Mouse (Mus musculus) thymus, postnatal 14 days (tissue): ENCODE measurements around the gene Itgb7.

Experiments
- DNase-seq: peaks from one replicate; pipeline ENCODE4 v3.0.0; 2021

The Itgb7 gene

DNA sequence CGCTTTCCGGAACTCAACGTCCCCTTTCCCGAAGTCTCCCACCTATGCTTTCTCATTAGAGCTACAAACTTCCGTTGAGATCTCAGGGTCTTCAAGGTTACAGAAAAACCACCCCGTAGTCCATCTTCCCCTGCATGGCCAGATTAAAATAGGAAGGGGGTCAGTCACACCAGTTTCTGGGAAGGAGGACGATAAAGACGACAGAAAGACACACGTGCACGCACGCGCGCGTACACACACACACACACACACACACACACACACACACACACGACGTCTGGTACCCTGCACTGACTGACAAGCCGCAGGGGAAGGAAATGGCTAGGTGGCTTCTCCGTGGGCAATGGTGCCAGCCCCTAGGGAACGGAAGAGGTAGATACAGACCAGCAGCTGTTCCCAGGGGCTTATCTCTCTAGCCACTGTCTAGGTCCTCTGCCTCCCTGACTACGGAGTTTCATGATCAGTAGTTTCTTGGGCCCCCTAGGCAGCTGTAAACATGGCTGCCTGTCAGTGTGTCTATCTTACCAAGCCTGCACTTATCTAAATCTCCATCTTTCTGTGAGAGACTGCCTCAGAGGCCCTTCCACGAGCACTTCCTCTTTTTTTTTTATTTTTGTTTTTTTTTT, 6.6 kb downstream of the Itgb7 start:
- peak; percentile 81 for DNase-seq

DNA sequence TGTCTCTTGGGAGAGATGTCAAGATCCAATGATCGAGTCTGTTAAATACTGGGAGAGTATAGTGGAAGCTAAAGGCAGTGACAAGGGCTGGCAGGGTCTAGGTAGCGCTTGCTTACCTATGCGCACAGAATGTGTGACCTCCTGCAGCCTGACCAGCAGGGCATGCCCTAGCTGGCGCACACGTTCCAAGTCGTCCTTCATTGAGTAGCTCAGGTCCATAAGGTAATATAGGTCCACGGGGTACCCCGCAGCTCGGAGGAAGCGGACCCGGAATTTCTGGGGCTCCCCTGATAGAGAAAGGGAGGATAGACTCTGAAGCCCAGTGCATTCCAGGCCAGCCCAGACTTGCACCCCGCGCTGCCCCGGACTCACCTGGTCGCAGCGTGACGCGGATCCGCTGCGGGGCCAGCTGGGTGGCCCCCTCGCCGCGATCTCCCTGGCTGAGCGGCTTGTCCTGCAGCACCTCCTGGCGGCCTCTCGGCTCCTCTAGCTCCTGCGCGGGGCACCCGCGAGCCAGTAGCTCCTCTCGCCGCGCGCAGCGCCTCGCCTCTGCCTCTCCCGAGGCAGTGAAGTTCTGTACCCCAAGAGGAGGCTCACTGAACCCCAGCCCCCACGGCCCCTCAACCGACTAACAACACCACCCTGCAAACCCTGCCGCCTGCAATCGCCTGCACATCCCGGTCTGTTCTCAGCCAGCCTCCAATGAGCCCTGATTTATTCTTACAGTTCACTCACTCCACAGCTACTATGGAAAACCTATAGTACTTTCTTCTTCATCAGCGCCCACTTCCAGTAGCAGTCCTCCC, 7.4 kb downstream of the Itgb7 start:
- peak; percentile 94 for DNase-seq

DNA sequence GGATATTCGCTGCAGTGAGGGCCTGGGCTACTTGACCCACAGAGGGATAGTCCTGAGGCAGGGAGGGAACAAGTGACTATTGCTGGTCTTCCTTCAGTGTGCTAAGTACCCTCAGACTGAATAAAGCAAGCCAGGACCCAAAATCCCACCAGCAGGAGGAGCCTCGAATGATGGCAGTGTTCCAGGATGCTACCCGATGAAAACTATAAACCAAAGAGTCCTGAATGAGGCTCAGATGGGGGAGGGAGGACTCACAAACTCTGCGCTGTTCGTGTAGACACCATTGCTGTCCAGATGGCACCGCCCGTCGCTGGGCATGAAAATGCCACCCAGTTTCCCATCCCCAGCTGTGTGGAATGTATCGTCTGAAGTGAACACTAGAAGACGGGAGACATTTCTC, 9.4 kb downstream of the Itgb7 start:
- DNase-seq = no peak

DNA sequence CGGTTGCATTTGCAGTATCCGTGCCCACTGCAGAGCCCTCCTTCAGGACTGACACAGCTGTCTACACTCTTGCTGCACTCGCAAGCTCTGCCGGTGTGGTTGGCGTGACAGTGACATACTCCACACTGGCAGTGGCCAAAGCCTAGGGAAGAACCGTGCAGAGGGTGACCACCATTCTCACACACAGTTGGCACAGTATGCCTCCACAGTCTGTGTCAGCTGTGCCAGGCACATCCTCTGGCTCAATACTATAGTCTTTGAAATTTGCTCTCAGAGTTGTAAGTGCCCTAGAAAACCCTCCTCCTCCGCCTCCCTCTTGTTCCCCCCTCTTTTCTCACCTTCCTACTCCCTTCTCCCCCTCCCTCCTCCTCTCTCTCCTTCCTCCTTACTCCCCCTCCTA, 14.4 kb downstream of the Itgb7 start:
- DNase-seq = no peak

DNA sequence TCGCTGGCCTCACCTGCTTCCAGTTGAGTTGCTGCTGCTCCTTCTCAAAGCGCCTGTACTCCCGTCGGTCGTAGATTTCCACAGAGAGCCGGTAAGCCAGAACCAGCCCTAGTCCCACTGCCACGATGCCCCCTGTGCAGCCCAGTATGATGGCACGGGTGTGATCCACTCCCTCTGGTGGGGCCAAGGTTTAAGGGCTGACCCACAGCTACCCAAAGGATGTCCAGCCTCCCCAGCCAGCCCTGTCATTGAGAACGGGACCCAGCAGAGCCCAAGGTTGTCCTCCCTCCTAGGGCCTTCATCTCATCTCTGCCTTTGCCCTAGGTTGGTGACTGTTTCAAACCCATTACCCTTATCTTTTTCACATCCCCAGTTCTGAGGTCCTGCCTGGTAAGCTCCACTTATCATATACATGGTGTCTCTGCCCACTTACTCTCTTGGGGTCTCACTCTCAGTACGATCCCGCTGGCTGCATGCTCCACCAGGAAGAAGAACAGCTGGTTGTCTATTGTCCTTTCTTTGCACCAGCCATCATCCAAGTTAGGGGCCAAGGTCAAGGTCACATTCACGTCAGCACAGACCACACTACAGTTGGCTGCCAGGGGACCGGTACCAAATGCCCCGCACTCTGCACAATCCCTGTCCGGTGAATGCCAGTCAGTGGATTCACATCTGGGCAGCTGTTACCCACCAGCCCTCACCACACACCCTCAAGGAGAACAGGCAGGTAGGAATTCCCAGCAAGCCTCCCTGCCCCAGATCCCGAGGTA, 15.1 kb downstream of the Itgb7 start:
- no peak for DNase-seq

DNA sequence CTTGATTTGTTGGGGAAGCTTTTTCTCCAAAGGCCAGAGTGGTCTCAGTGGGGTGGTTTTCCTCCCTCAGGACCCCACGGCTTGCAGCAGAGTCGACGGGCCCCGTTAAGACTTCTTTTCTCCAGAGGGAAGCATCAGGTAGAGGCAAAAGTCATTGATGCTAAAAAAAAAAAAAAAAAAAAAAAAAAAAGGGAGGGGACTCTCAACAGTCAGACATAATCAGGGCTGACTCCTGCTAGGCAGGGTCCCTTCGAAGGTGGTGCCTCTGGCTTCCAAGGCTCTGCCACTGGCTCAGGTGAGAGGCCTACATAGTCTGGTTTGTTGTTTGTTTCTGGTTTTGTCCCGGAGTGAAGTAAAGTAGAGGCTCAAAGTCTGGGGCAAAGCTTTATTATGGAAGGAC, 16.1 kb downstream of the Itgb7 start:
- DNase-seq = no peak

DNA sequence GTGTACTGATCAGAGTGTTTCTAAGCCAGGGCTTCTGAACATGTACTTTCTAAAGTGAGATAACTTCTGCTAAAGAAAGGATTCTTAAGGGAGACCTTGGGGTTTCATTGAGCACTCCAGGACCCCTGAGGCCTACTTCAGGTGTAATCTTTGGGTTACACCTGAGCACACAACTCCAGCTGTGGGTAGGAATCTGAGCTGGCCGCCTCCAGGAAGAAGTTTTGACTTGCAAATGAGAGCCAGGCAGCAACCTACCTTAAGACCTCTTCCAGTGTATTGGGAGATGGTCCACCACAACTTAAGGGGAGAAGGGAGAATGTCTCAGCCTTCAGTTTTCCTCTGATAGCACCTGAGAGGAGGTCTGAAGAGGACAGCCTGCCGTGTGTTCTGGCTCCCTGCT, 17.6 kb downstream of the Itgb7 start:
- DNase-seq = no peak

DNA sequence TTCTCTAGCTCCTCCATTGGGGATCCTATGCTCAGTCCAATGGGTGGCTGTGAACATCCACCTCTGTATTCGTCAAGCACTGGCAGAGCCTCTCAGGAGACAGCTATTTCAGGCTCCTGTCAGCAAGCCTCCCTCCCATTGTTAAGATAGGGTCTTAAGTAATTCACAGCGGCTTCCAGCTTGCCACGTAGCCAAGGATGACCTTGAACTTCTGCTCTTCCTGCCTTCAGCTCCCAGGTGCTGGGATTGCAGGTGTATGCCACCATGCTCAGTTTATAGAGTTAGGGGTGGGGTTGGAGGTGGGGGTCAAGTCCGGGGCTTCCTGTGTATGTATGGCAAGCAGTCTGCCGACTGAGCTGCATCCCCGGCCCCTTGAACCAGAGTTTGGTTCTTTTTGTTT, 19.8 kb downstream of the Itgb7 start:
- DNase-seq = no peak

DNA sequence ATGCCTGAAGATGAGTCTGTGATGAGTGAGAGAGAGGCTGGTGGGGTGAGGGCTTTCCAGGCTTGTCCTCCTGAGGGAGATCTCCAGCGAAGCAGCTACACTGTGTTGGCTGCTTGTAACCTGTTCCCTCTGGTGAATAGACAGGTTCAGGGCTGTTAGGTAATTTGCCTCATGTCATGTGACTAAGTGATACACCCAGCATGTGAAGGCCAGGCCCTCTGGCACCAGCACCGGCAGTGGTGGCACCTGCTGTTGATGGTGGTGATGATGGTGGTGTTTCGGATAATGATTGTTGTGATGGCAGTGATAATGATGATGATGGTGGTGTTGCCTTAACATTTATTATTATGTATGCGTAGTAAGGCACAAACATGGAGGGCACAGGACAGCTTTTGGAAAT, 20.9 kb downstream of the Itgb7 start:
- no peak for DNase-seq

DNA sequence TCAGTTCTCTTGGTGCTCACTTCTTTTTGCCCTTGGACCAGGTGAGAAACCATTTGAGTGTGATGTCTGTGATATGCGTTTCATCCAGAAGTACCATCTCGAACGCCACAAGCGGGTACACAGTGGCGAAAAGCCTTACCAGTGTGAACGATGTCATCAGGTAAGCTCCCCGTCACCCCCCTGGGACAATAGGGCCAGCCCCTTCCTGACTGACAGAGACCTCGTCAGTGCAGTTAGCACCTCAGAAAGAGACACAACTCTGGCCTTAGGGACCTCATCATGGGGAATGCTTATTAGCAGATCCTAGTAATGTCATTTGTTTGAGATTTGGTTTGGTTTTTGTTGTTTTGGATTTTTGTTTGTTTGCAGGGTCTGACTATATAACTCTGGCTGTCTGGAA, 22.6 kb downstream of the Itgb7 start:
- no peak for DNase-seq

DNA sequence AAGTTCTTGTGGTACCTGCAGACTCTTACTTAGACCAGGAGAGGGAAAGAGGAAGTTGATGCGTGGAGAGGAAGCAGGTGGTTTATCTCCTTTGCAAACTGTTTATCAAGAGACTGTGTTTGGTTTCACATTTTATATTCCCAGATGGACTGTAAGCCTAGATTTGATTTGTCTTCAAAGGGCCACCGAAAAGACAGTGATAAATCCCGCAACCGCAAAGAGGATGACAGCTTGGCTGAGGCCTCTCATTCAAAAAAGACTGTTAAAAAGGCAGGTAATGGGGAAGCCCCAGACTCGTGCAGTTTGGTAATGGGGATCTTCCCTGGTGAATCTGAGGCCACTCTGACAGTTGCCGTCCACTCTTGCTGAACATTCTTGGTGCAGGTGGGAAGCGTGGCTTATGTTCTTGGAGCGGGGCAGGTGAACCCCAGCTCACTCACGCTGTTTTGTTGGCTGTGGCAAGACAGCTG, 23.6 kb downstream of the Itgb7 start:
- no peak for DNase-seq

DNA sequence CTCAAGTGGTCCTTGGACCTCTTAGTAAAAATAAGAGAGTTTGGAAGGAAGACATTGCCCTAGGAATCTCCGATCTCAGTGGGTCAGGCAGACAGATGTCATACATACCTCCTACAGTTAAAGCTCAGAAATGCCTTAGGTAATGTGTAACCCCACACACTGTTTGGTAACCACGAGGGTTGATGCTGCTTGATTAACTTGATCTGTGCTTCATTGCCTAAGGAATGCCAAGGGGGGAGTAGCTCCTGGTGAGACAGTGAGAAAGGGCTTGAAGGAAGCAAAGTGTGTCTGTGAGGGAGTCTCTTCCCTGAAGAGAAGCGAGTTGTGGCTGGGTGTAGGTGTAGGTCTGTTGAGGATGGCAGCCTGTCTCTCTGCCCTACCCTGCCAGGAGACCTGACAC, 24.4 kb downstream of the Itgb7 start:
- DNase-seq = no peak

DNA sequence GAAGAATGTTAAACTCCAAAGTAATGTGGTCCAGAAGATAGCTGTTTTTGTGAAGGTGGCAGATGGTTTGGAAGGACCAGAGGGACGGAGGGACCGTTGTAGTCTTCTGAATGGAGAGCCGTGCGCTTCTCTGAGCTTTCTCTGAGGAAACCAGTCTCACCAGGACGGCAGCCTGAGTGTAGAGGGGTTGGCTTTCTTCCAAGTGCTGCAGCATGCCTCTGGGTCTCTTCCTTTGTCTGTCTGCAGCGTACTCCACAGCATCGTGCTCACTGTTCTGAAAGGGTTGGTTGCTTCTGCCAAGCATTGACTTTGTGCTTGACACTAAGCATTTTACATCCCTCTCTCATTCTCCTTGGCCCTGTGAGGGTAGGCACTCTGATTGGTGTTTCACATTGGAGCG, 26.0 kb downstream of the Itgb7 start:
- peak; percentile 32 for DNase-seq

DNA sequence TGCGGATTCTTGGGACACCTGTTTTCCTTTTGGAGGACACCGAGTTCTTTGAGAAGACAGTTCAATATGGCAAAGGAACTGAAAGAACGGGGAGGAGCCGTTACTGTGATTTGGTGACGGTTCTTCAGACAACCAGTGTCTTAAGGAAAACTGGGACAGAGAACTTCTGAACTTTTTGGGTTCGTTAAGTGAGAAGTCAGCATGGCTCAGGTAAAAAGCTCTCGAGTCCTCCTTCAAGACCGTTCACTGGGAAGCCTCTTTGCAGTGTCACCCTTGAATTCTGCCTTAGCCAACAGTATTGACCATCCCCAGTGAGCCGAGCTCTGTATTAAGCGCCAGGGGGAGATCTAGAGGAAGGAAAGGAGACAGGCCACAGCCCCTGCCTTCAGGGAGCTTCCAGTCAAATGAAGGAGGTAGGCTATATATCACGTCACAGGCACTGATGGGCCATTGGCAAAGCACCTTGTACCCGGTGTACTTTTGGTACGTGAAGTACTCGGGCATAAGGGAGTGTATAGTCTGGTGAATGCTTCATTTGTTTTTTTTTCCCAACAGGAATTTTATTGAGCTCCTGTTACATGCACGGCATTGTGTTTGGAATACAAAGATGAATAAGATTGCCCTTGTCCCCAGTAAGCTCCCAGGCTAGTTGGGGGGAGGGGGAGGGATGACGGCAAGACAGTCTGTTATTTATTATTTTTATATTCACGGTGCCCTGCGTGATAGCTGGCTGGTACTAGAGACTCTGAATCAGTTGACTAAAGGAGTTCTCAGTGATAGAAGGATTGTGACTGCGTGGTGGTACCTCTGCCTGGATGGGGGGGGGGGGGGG, 26.9 kb downstream of the Itgb7 start, which contains the start of gene Csad:
Gene Csad (minus strand): TSS at position 51 of the 832 bp plus-strand sequence.
- DNase-seq = no peak

DNA sequence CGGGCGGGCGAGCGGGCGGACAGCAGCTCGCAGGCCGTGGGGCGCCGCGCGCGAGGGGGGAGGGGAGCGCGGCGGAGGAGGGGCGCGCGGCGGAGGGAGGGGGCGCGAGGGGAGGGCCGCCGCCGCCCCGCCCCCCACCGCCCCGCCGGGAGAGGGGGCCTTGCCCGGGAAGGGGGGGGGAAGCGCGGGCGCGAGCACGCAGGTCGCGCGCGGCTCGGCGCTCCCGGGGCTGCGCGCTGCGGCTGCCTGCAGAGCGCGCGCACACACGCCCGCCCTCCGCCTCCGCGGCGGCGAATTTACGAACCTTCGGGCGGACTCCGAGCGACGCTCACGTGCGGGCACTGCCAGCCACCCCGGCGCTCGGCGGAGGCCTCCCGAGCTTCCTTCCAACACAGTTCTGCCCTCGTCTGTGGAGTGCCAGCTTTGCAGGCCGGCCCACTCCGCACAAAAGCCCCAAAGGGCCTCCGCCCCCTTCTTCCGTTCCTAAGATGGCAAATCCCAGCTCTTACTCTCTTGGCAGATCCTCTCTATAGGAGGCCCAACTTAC, 27.8 kb downstream of the Itgb7 start:
- DNase-seq = peak; percentile 82

DNA sequence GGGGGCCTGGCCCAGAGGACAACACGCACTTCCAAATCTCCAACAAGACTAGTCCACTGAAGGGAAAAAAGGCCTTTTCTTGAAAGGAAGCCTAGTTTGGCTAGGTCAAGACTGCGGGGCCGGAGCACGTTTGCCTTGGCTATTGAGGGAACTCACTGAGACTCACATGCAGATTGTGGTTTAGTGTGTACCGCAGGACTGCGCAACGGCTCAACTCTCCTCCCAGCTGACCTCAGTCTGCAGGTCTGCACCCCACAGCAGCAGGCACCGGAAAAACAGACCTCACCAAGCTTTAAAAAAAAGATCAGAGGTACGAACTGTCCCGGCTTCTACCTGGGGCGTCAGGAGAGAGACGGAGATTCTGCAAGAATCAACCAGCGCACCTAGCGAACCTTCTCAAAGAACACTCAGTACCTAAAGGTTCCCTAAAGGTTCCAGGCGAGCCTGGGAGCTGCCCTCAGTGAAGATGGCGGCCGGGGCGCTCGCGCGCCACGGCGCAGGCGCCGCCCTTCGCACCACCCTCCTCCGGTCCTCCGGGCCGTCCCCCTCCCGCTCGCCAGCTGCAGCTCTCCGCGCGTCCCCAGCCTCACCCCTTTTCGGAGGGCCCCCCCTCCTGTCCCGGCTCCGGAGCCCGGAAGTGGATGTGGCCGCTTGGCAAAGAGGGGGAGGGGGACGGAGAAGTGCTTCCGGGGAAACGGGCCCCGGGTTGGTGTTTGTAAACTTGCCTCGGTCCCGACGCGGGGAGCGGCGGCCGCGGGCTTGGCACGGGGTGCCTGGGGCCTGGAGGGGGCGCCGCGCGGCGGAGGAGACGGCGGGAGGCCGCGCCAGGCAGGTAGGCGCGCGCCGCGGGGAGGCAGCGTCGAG, 28.5 kb downstream of the Itgb7 start, which contains the start of gene Zfp740:
Gene Zfp740 (plus strand): TSS at position 279 of the 864 bp plus-strand sequence.
- peak; percentile 99 for DNase-seq

DNA sequence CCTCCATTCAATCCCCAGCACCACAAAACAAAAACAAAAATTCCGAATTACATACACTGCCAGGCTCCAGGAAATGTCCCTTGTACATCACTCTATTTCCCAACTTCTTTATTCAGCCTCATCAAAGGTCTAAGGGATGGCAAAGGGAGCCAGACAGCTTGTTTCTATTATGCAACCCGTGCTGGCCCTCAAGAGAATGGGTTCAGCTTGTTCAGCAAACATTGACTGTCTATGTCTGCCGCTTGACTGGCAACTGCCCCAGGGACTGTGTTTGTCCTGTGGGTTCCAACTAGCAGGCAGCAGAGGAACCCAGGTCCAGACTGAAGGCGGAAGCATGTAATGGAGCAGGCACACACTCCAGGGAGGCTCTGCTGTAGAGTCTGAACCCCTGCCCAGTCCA, 32.9 kb downstream of the Itgb7 start:
- DNase-seq = no peak

DNA sequence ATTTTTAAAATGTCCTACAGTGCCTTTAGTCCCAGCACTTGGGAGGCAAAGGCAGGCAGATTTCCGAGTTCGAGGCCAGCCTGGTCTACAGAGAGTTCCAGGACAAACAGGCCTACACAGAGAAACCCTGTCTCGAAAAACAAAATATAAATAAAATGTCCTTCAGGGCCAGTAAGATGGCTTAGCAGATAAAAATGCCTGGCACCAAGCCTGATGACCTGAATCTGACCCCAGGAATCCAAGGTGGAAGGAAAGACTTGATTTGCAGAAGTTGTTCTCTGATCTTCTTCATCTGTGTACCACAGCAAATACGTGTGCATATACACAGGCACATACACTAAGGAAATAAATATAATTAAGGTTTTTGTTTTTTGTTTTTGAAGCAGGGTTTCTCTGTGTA, 36.4 kb downstream of the Itgb7 start:
- no peak for DNase-seq

DNA sequence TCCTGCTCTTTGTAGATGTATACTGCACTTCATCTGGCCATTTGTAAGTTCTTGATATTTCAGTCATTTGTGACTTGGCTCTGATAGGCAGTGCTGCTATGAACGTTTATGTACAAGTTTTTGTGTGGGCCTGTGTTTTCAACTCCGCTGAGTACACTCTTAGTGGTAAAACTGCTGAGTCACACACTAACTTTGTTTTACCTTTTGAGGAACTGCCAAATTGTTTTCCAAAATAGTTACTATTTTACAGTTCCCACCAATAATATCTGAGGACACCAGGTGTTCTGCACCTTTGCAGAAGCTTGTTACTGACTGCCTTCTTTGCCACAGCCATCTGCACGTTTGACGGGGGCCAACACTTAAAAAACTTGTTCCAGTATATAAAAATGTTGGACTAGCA, 37.3 kb downstream of the Itgb7 start:
- no peak for DNase-seq

DNA sequence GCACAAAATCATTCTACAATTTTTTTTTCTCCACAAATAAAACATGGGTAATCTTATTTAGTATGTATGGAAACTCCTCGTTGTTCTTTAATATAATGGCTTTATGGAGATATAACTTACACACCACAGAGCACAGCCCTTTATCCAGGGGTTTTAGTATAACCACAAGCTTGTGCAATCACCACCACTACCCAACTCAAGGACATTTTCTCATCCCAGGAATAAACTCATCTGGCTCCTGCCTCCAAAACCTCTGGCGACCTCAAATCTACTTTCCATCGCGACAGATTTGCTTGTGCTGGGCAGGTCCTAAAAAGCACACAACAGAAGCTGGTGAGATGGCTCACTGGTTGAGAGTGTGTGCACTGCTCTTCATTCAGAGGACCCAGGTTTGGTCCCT, 38.1 kb downstream of the Itgb7 start:
- DNase-seq = no peak

DNA sequence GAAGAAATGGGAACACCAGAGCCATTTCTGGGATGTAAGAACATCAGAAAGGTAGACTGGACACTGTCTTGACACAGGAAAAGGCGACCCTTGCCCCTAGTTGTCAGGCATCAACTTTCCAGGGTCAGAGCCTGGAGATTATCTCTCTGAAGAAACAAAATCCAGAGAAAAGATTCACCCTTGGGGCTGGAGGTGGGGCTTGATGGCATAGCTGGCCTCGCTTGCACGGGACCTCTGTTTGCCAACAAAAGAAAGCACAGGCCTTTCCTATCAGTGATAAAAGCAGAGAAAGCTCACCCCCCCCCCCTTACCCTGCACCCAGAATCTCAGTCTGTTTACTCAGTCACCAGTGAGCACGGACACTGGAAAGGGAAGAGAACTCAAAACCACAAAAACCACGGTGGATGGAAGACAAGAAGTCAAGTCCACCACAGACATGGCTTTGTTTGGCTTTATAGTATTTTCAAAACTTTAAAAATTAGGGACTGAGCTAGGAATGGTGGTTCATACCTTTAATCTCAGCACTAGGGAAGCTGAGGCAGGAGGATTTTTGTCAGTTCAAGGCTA, 38.8 kb downstream of the Itgb7 start:
- no peak for DNase-seq
